Mouse (Mus musculus) lung, postnatal 0 days (tissue): ENCODE results near the gene Msi2. TPM values are rescaled to one million over a fixed set of nuclear protein-coding genes. Genes with fewer than 3 reads are reported as not detected.

Source experiments
- ATAC-seq: fragments of 200-750 bp; cut with Nextera tagmentation; 2 replicates; pipeline ENCODE4 v1.8.0; 2017; ENCODE audit warnings: moderate library complexity
- DNase-seq: peaks from one replicate; pipeline ENCODE4 v3.0.0-alpha.2; 2016; ENCODE audit warnings: low spot score
- H3K27ac ChIP-seq: fragments of 300-500 bp; sonication (generic); 2 replicates; pipeline ENCODE4 v1.5.1; 2014; ENCODE audit warnings: antibody characterized with exemption, mild to moderate bottlenecking, low read length, mixed read lengths
- H3K27me3 ChIP-seq: fragments of 300-500 bp; sonication (generic); replicated peaks from 2 replicates; pipeline ENCODE4 v1.6.1; 2014; ENCODE audit warnings: low read length, mixed read lengths; ENCODE audit not compliant: insufficient read depth
- H3K36me3 ChIP-seq: fragments of 300-500 bp; sonication (generic); 2 replicates; pipeline ENCODE4 v1.6.1; 2014; ENCODE audit warnings: low read length, mixed read lengths; ENCODE audit not compliant: insufficient read depth
- H3K4me1 ChIP-seq: fragments of 300-500 bp; sonication (generic); 2 replicates; pipeline ENCODE4 v1.6.1; 2014; ENCODE audit warnings: antibody characterized with exemption, low read depth, low read length, mixed read lengths; ENCODE audit not compliant: insufficient read depth
- H3K4me2 ChIP-seq: fragments of 300-500 bp; sonication (generic); replicated peaks from 2 replicates; pipeline ENCODE4 v1.6.1; 2014; ENCODE audit warnings: low read depth, mild to moderate bottlenecking, low read length, moderate library complexity, mixed read lengths
- H3K4me3 ChIP-seq: fragments of 300-500 bp; sonication (generic); 2 replicates; pipeline ENCODE4 v1.5.1; 2014; ENCODE audit warnings: low read depth, low read length
- H3K9ac ChIP-seq: fragments of 300-500 bp; sonication (generic); replicated peaks from 2 replicates; pipeline ENCODE4 v1.6.1; 2014; ENCODE audit warnings: low read depth, mild to moderate bottlenecking
- H3K9me3 ChIP-seq: fragments of 300-500 bp; sonication (generic); 2 replicates; pipeline ENCODE4 v1.6.1; 2016; ENCODE audit warnings: low read length, mixed read lengths
- CTCF ChIP-seq: IDR thresholded peaks from 2 replicates; pipeline ENCODE4 v1.5.1; 2016; ENCODE audit warnings: antibody characterized with exemption, mild to moderate bottlenecking
- EP300 ChIP-seq: IDR thresholded peaks from 2 replicates; pipeline ENCODE4 v1.6.1; 2016; ENCODE audit warnings: antibody characterized with exemption, mild to moderate bottlenecking, control low read depth
- WGBS: fragments of 180-500 bp; shearing (Covaris S2); extraction: QIAGEN DNeasy Blood & Tissue Kit; methylation state at CpG from one replicate; pipeline ENCODE4 v1.1.7; 2014; 5-methylcytosine and 5-hydroxymethylcytosine counted together
- polyA plus RNA-seq: library from polyadenylated mRNA; unstranded; fragments of >200 nt; fragmentation: Nextera tagmentation; extraction: Ambion mirVana; gene quantifications from 2 replicates; pipeline ENCODE4 v1.2.1, GENCODE M21; 2015

Gene Msi2
- polyA plus RNA-seq, 1 experiment from 2014 or later = 12.6 TPM

- no peaks in the 10 kb centered on the region for H3K36me3 ChIP-seq
- no peaks in the 10 kb centered on the region for H3K9me3 ChIP-seq
- no peaks in the 10 kb centered on the region for H3K27me3 ChIP-seq
- no peak overlapping the region for H3K4me2 ChIP-seq
- DNase-seq = no peak
- no peak overlapping the region for H3K27ac ChIP-seq
- no peak overlapping the region for H3K9ac ChIP-seq
- H3K4me1 ChIP-seq = no peaks in the 10 kb centered on the region
- ATAC-seq = no peak
- TF ChIP-seq EP300 = no peak
- no peak for TF ChIP-seq CTCF
- H3K4me3 ChIP-seq = no peak overlapping the region
- 54% methylated on average over 3 of the region's 3 CpGs for WGBS
Observed at GRCm38 (mm10) chr11:88448571-88448970, 269.7 kb downstream of the Msi2 start.

- Histone ChIP-seq H3K27ac (no peak overlapping the region), H3K9me3 (no peaks in the 10 kb centered on the region), H3K27me3 (no peaks in the 10 kb centered on the region), H3K4me2 (no peak overlapping the region), H3K9ac (no peak overlapping the region), H3K4me3 (no peak overlapping the region), H3K36me3 (no peaks in the 10 kb centered on the region), H3K4me1 (no peaks in the 10 kb centered on the region)
- TF ChIP-seq EP300 (no peak), CTCF (no peak)
- ATAC-seq (no peak), DNase-seq (no peak)
- 86% methylated on average over 11 of the region's 11 CpGs for WGBS
Observed at GRCm38 (mm10) chr11:88447350-88447749, 271.0 kb downstream of the Msi2 start.

DNA sequence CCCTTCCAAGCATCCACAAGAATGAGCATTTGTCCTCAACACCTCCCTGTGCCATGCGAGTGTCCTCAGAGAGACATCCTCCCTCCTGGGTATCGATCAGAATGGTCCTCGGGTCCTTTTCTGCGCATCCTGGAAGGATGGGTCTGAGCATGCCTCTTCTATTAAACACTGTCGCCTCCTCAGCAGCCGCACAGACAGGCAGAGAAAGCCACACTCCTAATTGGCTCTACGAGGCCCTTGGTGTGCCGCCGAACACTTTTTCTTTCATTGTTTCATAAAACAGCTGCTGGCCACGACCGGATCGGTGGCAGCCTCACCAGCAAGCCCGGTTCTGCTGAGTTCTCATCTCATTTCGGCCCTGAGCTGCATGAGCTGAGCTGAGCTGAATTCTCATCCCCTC lies 274.4 kb downstream of the Msi2 start:
- 88% methylated on average over 14 of the region's 14 CpGs for WGBS
- no peaks in the 10 kb centered on the region for H3K36me3 ChIP-seq
- H3K27ac ChIP-seq = no peak overlapping the region
- no peak overlapping the region for H3K9ac ChIP-seq
- DNase-seq = no peak
- H3K4me2 ChIP-seq = no peak overlapping the region
- no peaks in the 10 kb centered on the region for H3K4me1 ChIP-seq
- no peaks in the 10 kb centered on the region for H3K27me3 ChIP-seq
- no peak for ATAC-seq
- TF ChIP-seq CTCF (no peak), EP300 (no peak)
- no peak overlapping the region for H3K4me3 ChIP-seq
- no peaks in the 10 kb centered on the region for H3K9me3 ChIP-seq

DNA sequence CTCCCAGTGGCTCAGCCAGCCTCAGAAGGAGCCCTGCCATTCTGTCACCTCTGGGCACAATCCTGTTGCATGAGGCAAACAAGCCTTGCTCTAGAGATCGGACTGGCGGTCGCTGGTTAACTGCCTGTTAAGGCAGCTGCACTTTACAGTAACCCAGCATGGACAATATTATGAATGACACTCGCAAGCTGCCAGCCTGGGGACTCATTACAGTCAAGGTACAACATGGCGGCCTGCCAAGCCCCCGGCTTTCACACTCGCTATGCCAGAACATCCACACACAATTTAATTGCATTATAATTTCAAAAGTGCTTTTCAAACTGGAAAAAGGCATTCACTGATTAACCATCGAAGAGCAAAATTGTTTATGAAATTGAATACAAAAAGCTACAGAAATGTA lies 275.0 kb downstream of the Msi2 start:
- Histone ChIP-seq H3K27me3 (no peaks in the 10 kb centered on the region), H3K4me3 (no peak overlapping the region), H3K9me3 (no peaks in the 10 kb centered on the region), H3K36me3 (no peaks in the 10 kb centered on the region), H3K4me1 (no peaks in the 10 kb centered on the region), H3K27ac (no peak overlapping the region), H3K9ac (no peak overlapping the region), H3K4me2 (no peak overlapping the region)
- WGBS = 78% methylated on average over 8 of the region's 8 CpGs
- DNase-seq (no peak), ATAC-seq (no peak)
- no peak for TF ChIP-seq EP300
- no peak for TF ChIP-seq CTCF

DNA sequence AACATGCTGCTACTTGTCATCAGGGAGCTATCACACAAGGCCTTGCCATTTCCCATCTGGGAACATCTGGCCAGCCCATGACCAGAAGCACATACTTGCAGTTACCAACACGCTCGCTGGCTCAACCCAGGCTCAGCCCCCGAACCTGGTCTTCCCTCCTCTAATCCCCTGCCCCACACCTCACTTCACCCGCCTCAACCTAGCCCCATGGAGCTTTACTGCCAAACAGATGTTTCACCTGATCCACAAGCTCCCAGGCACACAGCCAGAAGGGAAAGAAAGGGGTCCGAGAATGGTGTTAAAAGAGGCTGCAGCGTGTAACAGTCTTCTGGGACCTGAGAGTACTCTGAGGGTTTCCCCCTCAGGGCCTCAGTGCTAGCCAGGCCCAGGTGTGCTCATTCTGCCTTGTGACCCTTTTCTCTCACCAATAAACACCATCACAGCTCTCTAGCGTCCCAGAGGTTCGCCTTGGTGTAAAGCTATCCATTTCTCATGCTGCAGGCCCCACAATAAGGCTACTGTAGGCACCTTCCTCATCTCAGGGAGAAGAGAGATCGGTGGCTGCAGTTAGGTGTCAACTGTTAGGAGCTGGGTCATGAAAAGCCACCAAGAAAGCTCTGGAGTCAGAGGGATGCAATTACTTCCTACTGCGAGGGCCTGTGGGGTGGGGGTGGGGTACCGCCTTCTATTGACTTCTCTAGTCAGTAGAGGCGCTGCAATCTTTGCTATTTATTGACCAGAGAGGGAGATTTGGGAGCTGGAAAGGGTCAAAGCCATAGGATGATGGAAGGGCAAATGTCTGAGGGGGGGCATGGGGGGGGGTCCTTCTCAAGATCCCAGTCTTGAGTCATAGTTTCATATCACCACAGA lies 276.2 kb downstream of the Msi2 start:
- Histone ChIP-seq H3K27ac (no peak overlapping the region), H3K36me3 (no peaks in the 10 kb centered on the region), H3K4me1 (no peaks in the 10 kb centered on the region), H3K4me3 (no peak overlapping the region), H3K9me3 (no peaks in the 10 kb centered on the region), H3K9ac (no peak overlapping the region), H3K27me3 (no peaks in the 10 kb centered on the region), H3K4me2 (no peak overlapping the region)
- DNase-seq (no peak), ATAC-seq (no peak)
- TF ChIP-seq CTCF (no peak), EP300 (no peak)
- 81% methylated on average over 12 of the region's 12 CpGs for WGBS

DNA sequence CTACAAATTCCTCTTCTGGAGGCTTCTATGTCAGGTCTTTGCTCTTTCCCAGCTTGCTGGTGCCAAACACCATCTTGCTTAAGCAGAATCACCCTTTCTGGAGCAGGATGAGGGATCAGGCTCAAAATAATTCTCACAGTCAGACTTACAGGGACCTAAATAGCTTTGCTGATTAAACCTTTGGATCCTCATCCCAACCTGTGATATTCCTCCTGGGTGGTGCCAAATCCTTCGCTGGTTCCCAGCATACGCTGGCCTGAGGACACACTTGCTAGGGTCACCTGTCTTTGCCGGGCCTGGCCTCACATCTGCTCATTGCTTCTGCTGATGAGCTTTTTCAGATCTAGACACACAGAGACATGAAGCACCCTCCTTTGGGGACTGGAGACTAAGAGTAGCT lies 279.7 kb downstream of the Msi2 start:
- no peak overlapping the region for H3K27ac ChIP-seq
- DNase-seq = no peak
- no peak overlapping the region for H3K4me2 ChIP-seq
- TF ChIP-seq CTCF (no peak), EP300 (no peak)
- no peaks in the 10 kb centered on the region for H3K36me3 ChIP-seq
- H3K9me3 ChIP-seq = no peaks in the 10 kb centered on the region
- no peaks in the 10 kb centered on the region for H3K4me1 ChIP-seq
- no peak overlapping the region for H3K9ac ChIP-seq
- no peak overlapping the region for H3K4me3 ChIP-seq
- no peaks in the 10 kb centered on the region for H3K27me3 ChIP-seq
- WGBS = 91% methylated on average over 3 of the region's 3 CpGs
- no peak for ATAC-seq
